Mouse (Mus musculus) mouse trophoblast stem cell (cell line): ENCODE measurements around the gene Adgrl4.

Experiments
- in situ Hi-C, 2 experiments: fragments of 300-500 bp; cut with MseI, MboI; formaldehyde crosslinking; loops; 2 replicates in 1 of 2; 3 replicates in 1 of 2; pipeline ENCODE4 v1.15.1; 2025

The Adgrl4 gene

GRCm38 (mm10) chr3:151437693-151438092 is at the start of gene Adgrl4:
Adgrl4 (plus strand) TSS chr3:151437887.
- in situ Hi-C loops = no loop called here

- in situ Hi-C loops = no loop called here
Measured at GRCm38 (mm10) chr3:151390912-151391311, 46.8 kb upstream of the Adgrl4 start.

GRCm38 (mm10) chr3:151392891-151393290 is 44.8 kb upstream of the Adgrl4 start:
- in situ Hi-C loops = no loop called here

- in situ Hi-C loops = no loop called here
Measured at GRCm38 (mm10) chr3:151393330-151393729, 44.4 kb upstream of the Adgrl4 start.

- in situ Hi-C loops = no loop called here
Measured at GRCm38 (mm10) chr3:151399270-151399669, 38.4 kb upstream of the Adgrl4 start.

- in situ Hi-C loops = no loop called here
Measured at GRCm38 (mm10) chr3:151411031-151411430, 26.7 kb upstream of the Adgrl4 start.

GRCm38 (mm10) chr3:151411488-151411887 is 26.2 kb upstream of the Adgrl4 start:
- in situ Hi-C loops = no loop called here

- in situ Hi-C loops = no loop called here
Measured at GRCm38 (mm10) chr3:151416931-151417330, 20.8 kb upstream of the Adgrl4 start.

GRCm38 (mm10) chr3:151417688-151418572 is 19.8 kb upstream of the Adgrl4 start:
- in situ Hi-C loops = no loop called here

- in situ Hi-C loops = no loop called here
Measured at GRCm38 (mm10) chr3:151424326-151425207, 13.1 kb upstream of the Adgrl4 start.

- in situ Hi-C loops = no loop called here
Measured at GRCm38 (mm10) chr3:151430106-151430505, 7.6 kb upstream of the Adgrl4 start.

- in situ Hi-C loops = no loop called here
Measured at GRCm38 (mm10) chr3:151431507-151431906, 6.2 kb upstream of the Adgrl4 start.

GRCm38 (mm10) chr3:151438364-151438763 is 677 bp downstream of the Adgrl4 start:
- in situ Hi-C loops = no loop called here

GRCm38 (mm10) chr3:151439976-151440375 is 2.3 kb downstream of the Adgrl4 start:
- in situ Hi-C loops = no loop called here

- in situ Hi-C loops = no loop called here
Measured at GRCm38 (mm10) chr3:151442026-151442425, 4.3 kb downstream of the Adgrl4 start.

GRCm38 (mm10) chr3:151443486-151443885 is 5.8 kb downstream of the Adgrl4 start:
- in situ Hi-C loops = no loop called here

GRCm38 (mm10) chr3:151444284-151444683 is 6.6 kb downstream of the Adgrl4 start:
- in situ Hi-C loops = no loop called here

- in situ Hi-C loops = no loop called here
Measured at GRCm38 (mm10) chr3:151445936-151446335, 8.2 kb downstream of the Adgrl4 start.

- in situ Hi-C loops = no loop called here
Measured at GRCm38 (mm10) chr3:151454985-151455701, 17.5 kb downstream of the Adgrl4 start.

- in situ Hi-C loops = no loop called here
Measured at GRCm38 (mm10) chr3:151459430-151460190, 21.9 kb downstream of the Adgrl4 start.

GRCm38 (mm10) chr3:151465215-151465614 is 27.5 kb downstream of the Adgrl4 start:
- in situ Hi-C loops = no loop called here
